Mouse (Mus musculus) R1 (cell line): ENCODE results near the gene Klhl1.
"Not testable (repeated sequence)": the region's sequence is repeated elsewhere in the genome, so short reads cannot be mapped to it uniquely, and the experiment has no call there.

Experiments
- DNase-seq: peaks from one replicate; pipeline ENCODE4 v3.0.0-alpha.2; 2018; ENCODE audit warnings: low read depth, low spot score

Klhl1 gene

DNA sequence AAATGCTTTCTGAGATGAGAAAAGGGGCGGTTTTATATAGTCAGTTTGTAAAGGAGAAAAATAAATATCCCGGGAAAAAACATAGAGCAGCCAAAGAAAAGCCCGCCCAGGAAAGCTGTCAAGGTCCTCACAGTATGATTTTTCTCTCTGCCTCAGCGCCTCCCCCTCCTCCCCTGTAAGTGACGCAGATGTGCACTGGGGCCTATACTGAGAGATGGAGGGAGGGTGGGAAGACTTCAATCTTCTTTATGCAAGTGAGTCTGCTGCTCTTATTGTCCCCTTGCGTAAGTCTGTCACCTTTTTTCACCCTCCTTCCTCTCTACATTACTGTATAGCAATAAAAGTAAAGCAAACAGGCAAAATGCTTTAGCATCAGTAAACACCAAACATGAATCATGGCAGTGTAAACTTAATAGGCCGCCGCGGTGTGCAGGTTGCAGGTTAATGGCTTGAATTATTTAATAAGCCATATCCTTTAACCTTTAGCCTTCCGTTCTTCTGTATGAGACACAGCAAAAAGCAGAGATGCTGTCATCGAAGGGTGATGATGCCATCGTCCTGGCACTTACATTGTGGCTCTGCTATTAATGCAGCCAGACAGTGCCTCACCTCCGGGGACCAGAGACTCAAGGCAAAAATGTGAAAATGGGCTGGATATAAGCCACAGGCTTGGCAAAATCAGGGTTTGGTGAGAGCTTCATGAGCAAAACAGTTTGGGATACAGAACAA lies at the start of gene Klhl1:
Klhl1 (minus strand) TSS at position 149 of the 729 bp plus-strand sequence.
- DNase-seq: no peak

DNA sequence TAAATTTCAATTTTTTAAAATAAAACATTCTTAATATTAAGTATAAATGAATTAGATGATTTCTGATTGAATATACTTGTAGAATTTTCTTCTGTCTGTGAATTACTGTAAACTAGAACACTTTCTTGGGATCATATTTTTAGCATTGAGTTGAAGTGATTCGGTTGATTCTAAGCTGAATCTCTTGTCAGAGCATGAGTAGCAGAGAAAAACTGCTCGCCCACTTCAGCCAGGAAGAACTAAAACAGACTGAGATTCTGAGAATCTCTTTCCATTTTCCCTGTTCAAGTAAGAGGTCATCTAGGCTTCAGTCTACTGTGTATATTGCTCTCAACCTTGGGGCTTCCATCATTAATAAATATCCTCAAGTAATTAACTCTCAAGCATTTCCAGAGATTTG lies 34.8 kb upstream of the Klhl1 start:
- no peak for DNase-seq

DNA sequence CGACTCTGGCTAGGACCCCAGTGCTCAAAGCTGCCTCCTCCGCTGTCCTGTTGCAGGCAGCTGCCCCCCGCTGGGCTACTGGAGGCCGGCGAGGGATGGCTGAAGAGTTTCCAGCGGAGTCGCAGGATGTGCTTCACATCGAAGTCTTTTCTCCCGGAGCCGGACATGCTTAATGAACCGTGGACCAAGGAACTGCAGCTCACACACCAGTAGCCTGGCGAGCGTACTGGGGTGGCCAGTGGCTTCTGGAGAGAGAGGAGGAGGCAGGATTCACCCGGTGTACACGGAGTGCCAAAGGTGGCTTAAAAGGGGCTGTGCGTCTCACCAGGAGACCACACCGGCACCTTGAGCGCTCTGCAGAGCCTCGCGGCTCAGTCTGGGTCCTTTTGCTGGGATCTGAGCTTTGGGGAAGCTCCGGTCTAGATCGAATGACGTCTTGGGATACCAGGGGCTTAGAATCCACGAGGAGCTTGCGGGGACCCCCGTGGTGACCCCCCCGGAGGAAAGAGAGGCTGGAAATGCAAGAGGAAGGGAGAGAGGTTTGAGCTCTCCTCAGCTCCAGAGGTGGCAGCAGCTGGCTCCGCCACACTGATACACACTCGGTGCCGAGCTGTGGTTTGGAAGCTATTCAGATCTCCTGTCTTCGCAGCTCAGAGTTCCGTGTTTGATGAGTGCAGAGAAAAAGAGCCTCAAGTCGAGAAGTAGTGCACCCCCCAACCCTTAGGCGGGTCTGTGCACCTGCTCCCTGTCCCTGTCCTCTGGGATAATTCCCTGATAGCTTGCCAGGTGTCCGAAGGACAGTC lies 550 bp downstream of the Klhl1 start:
- DNase-seq: peak; percentile 11

DNA sequence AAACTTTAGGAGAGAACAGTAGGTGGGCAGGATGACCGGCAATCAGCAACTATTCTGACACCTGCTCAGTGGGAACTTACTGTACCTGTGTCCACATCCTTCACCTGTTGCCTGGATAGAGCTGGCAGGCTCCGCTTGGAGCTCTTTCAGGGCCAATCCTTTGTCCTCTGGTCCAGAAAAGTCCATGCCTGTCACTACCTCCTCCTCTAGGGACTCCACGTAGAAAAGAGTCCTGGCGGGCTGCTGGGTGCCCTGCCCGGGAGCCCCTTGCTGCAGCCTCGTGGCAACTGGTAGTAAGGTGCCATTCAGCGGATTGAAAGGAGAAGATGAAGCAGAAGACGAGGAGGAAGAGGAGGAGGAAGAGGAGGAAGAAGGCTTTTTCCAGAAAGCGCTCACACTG lies 1.2 kb downstream of the Klhl1 start:
- DNase-seq: no peak

DNA sequence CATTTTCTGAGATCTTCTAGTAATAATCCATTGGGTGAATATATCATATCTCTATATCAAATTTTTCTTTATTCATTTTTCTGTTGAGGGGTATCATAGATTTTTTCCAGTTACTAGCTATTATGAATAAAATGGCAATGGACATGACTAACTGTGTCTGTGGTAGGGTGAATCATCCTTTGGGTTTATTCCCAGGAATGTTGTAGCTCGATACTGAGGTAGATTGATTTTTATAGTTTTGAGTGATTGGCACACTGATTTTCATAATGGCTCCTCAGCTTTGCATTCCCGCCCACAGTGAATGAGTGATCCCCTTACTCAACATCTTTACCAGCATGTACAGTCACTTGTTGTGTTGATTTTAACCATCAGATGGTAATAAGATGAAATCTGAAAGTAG lies 19.0 kb downstream of the Klhl1 start:
- DNase-seq: no peak

DNA sequence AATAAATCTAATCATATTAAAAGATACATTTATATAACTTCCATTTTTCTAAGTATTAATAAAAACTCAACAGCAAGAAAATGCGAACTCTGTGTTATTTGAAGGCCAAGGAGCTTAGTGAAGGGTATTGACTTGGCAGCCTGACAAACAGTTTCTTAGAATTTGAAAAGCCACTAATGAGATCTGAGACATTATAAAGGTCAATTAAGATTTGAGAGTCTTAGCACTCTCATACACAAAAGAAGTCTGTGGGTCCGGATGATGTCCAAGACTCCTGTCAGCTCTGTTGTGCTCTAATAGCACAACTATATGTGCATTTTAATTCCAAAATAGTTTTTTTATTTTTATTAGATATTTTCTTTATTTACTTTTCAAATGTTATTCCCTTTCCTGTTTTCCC lies 47.1 kb downstream of the Klhl1 start:
- DNase-seq: no peak

DNA sequence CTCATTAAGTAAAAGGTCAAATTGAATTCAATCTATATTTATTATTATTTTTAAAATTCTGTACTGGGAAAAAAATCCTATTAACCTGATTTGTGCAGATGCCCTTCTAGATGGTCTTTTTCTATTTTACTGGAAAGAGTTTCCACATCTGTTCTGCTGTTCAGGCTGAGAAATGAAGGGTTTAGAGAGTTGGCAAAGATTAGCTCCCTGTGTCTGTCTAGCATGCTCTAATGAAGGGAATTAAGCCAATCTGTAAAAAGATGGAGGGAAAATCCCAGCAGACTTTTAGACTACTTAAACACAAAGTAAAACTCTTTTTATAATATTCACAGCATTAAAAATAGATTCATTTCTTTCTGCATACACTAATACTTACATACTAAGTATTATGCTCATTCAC lies 47.6 kb downstream of the Klhl1 start:
- DNase-seq: no peak

DNA sequence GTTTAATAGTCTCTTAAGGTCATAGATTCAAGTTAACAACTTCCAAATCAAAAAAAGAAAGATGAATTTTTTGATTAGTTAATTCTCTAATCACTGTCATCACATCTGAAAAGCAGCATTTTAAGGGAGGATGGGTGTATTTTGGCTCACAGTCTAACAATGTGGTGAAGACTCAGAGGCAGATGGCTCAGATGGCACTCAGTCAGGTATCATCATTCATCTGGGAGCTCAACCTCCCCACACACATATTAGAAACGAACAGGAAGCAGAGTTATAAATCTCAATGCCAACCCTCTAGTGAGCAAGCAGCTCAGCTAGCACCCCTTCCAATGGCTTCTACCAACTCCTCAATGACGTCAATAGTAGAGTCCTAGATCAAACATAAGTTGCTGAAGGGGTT lies 57.1 kb downstream of the Klhl1 start:
- DNase-seq: no peak

DNA sequence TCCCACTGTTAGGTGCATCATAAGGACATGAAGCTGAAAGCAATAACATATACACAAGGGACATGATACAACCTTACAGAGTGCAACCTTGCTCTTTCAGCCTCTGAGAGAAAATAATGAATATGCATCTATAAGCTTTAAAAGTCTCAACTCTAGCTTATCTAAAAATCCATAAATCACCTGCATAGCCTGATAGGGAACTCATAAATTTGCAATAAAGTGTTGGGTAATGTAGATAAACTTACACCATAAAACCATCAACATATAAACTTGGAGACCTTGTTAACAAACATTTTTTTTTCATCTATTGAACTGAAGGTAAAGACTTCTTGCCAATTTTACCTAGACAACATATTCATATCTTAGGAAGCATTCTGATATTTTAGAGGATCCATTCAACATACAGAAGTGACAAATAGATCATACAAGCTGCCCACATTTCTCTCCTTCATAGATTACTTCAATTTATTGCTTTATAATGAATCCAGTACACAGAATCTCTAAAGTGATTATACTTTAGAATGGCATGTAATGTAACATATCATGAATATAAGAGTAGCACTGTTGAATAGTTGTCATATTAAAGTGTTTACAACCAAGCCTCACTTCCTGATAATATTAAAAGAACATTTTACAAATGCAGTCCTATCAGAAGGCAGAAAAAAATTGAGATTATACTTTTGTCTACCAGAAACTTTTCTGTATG lies 126.7 kb downstream of the Klhl1 start:
- DNase-seq: no peak

DNA sequence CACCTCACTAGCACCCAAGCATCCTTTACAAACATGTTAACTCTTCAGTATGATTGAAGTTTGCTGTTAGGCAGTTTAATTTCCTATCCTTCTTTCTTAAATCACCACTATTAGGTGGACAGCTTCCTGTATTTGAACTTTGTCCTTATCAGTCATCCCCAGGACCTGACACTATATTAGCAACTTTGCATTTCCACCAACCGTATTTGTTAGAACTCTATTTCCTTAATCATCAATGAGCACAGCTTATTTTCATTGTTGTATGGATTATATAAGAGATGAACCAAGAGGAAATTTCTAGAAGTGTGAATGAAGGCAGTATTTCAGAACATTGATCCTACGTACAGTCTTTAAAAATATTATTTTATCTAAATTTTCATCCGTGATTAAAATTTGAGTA lies 156.2 kb downstream of the Klhl1 start:
- no peak for DNase-seq

DNA sequence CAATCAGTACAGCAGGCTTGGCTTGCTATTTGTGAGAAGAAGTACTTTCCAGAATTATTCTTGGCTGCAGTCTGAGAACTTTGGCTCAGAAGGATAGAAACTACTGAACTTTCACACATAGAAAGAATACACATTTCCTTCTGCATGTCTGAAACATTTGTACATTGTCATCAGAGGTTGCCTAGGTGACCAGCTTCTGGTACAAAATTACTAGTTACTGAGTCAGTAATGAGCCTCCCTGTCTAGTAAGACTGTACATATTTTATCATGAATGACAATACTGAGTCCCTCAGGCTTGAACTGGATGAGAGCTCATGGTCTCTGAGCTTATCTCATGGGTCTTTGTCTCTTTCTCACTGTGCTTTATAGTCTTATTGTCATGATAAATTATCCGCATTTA lies 170.7 kb downstream of the Klhl1 start:
- no peak for DNase-seq

DNA sequence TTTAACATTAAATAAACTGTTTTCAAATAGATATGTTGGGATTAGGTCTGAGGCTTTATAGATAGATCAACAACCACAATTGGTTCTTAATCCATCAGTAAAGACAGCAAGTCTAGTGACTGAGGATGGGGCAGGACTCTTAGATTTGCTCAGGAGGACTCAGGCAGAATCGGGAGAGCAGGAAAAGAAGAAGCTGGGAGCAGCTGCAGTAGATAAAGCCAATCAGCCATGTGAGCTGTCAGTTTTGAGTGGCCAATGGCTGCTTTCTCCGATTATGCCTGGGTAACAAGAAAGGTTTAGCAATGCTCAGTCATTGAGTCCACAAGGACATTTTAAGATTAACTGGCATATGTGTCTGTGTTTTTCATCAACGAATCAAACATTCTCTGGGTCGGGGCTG lies 187.8 kb downstream of the Klhl1 start:
- no peak for DNase-seq

DNA sequence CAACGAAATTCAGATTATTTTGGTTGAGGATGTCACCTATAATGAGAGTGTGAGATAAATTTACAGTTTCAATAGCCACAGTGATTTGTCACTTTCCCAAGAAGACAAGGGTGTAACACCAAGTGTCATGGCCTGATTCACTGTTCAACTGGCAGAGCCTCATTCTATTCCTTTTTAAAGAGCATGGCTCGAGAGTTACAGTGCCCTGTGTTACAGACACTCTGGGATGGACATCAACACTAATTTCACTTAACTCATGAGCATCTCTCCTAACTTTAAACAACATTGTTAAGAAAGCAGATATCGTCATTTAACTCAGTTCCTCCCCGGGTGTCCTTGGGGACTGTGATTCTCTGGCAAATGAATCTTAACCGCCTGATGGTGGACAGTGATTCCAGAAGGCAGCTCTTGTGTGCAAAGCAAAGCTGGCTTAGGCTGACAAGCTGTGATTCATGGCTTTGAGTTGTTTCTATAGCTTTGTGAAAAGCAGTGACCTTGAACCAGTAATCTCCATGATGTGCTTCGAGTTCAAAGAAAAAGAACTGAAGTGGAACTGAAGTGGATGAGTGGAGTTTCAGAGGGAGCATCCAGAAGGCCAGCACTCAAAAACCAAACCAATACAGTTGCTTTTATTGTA lies 301.0 kb downstream of the Klhl1 start:
- DNase-seq: no peak

DNA sequence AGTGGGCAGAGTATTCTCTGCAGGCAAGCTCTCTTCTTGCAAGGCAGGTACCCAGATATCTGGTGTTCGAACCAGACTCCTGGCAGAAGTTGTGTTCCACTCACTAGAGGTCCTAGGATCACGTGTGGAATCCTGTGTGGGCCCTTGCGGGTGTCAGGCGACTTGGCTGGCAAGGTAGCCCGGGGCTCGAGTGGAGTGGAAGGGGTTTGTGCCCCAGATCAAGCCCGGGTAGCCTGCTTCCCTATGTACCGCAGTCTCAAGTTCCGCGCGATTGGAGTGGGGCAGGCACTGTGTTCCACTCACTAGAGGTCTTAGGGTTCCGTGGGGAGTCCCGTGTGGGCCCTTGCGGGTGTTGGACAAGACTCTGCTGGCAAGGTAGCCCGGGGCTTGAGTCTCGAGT lies 324.1 kb downstream of the Klhl1 start:
- DNase-seq: not testable (repeated sequence)

DNA sequence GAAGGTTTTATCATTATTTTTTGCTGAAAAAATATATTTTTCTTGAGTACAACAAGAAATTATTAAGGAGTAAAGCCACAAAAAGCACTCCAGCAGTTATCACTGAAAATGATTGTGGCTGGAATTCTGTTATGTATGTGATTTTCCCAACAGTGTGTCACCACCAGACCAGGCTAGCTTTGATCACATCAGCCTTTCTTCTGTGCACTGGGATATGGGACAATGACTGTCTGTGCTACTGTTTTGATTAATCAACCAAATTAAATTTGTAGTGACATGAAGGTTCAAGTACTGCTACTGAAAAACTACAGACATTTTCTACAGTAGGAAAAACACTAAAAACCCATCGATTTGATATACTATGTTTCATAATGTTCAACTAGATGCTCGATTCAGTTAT lies 344.4 kb downstream of the Klhl1 start:
- DNase-seq: no peak

DNA sequence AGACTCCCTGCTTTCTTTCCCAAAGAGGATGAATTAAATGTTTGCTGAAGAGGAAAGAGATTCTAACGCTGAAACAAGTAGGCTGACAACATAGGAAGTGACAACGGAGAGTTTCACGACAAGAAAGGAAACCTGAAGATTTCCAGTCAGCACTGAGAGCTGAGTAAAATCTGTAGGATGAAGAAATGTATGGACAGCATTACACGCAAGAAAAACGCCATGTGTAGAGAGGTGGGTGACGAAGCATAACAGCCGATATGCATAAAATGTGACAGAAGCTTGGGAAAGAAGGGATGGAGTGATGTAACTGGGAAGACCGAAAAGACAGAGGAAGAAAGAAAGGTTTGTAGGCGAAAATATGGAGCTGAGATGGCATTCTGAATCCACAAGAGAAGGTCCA lies 375.8 kb downstream of the Klhl1 start:
- DNase-seq: no peak

DNA sequence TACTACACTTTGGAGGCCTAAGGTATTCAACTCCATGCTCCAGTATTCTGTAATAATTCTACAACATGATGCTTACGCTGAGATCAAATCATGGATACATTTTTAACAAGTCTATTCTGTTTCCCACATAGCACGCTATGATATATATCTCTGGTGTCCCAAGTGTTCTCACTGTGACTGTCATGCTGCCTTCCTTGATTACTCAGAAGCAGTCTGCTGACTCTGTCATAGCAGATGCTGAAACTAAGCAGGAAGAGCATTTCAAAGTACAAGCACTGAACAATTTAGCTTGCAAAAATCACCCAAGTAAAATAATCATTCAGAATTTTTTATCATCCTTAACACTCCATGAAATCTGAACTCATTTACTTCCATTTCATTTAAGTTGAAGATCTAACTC lies 378.7 kb downstream of the Klhl1 start:
- no peak for DNase-seq

DNA sequence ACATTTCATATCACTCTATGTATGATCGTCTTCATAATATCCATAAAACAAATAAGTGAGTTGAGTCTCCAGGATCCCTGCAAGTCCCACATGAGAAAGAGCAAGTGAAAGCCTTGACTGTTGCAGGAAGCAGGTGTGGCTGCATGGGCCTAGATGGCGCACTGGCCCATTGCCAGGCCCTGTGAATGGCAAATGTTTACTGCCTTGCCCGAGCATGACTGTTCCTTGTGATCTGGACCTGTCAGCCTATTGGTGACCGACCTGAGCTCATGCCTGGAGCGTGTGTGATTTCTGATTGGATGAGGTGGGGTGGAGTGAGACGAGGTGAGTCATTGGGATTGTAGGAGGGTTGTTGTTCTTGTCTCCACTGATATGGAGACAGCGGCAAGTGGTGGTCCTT lies 411.5 kb downstream of the Klhl1 start:
- peak; percentile 59 for DNase-seq

DNA sequence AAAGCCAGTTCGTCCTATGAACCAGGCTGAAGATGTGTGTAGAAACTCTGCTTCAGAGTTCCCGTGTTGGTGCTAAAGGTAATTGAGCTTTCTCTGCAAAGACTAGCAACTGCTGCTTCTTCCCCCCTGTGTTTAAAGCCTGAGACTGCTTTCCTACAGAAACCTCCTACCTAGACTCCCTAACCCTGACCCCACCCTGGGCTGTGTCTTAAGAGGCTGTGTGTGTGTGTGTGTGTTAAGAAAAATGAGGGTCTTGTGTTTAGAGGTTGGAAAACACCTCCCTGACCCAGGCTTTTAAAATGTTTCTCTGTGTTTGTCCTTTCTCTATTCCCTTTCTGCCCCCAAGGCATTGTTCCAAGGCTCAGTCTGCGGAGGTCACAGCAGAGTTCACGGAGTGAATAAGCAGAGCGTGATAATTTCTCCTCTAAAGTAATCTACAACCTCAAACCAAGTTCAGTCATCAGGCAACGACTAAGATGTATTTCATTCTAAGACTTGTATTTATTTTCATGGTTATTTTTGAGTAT lies 437.2 kb downstream of the Klhl1 start:
- DNase-seq: no peak

DNA sequence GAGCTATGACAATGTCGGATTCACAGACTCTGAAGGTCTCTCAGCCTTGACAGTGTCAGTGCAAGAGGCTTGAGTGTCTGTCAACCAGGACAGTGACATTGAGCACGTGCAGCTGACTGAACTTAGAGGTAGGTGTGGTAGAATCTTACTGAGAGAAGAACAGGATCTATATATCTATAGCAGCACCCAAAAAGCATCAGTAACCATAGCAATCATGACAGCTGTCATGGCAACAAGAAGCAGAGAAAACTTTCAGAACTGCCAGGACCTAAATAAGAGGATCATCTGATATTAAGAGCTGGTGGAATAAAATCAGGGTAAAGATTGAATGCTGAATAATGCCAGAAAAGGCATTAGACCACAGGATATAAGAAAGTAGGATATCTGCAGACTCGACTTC lies 453.0 kb downstream of the Klhl1 start:
- no peak for DNase-seq
